Mouse (Mus musculus) macrophage (primary cell): ENCODE measurements at regions not wholly inside any gene's neighbourhood (a gene's known extent, or its start where the extent isn't known, plus 50 kb on each side); places are given as distances from the start of the nearest gene placed in this dataset.

ENCODE experiments used
- H3K27ac ChIP-seq: fragments of 350-480 bp; formaldehyde crosslinking; 2 replicates; pipeline ENCODE4 v1.9.0; 2021
- H3K36me3 ChIP-seq: fragments of 350-480 bp; formaldehyde crosslinking; 2 replicates; pipeline ENCODE4 v1.9.0; 2021; ENCODE audit errors: inconsistent target
- H3K4me3 ChIP-seq: fragments of 350-480 bp; formaldehyde crosslinking; 2 replicates; pipeline ENCODE4 v1.9.0; 2021; ENCODE audit errors: inconsistent target
- H3K79me2 ChIP-seq: fragments of 350-480 bp; formaldehyde crosslinking; 2 replicates; pipeline ENCODE4 v1.9.0; 2021; ENCODE audit errors: inconsistent target
- WGBS: methylation state at CpG from one replicate; pipeline ENCODE4 v1.1.7; 2026; ENCODE audit warnings: inconsistent platforms; ENCODE audit not compliant: missing documents; 5-methylcytosine and 5-hydroxymethylcytosine counted together

DNA sequence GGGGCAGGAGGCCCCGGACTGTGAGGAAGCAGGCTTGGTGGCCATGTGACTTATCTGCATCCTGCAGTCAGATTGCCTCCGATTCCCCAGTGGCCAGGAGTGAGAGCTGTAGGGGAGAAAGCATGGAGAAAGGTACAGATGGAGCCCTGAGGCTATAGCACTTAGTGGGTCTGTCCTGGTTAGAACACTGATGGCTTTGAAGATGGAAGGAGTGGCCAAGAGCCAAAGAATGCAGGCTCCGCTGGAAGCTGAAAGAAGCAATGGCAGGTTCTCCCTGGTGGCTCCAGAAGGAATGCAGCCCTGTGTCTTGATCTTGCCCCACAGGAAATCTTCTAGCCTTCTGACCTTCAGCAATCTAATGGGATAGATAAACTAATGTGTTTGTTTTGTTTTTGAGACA, 926.3 kb downstream of the 4930447A16Rik start:
- 73% methylated on average over 3 of the region's 3 CpGs for WGBS
- no peaks in the 10 kb centered on the region for H3K79me2 ChIP-seq
- H3K4me3 ChIP-seq: no peak overlapping the region
- no peaks in the 10 kb centered on the region for H3K36me3 ChIP-seq
- H3K27ac ChIP-seq: no peak overlapping the region

DNA sequence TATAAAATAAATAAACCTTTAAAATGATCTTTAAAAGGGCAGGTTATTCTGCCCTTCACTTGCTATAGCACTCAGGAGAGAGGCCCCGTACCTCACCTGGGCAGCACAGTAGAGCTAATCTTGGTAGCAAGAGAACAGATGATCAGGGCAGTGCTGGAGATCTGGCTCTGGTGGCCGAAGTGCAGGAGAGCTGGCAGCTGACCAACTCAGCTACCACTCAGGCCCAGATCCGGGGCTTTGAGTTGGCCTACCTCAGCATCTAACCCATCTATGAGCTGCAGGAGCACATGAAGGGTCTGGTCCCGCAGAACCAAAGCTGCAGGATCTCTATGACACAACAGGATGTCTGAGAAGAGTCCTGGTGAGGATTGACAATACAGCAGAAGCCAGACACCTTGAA, 928.0 kb downstream of the 4930447A16Rik start:
- Histone ChIP-seq H3K27ac (no peak overlapping the region), H3K36me3 (no peaks in the 10 kb centered on the region), H3K79me2 (no peaks in the 10 kb centered on the region), H3K4me3 (no peak overlapping the region)
- 92% methylated on average over 4 of the region's 4 CpGs for WGBS

DNA sequence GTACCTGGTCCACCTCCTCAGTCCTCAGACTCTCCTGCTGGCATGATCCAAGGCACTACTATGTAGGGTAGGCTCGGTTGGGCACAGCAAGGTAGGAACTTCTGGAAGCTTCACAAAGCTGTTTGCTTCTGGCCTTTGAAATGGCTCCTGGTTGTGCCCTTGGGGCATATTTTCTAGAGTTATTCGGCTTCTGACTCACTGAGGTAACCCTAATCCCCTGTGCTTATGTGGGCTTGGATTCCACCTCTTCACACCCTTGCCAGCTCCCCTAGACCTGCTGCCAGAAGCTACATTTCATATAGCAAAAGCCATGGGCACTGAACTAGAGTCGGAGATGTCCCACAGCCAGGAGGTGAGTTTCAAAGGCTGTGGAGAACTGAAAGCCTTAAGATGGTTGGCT, 933.7 kb downstream of the 4930447A16Rik start:
- Histone ChIP-seq H3K79me2 (no peaks in the 10 kb centered on the region), H3K27ac (no peak overlapping the region)
- WGBS: 96% methylated on average over 3 of the region's 3 CpGs

DNA sequence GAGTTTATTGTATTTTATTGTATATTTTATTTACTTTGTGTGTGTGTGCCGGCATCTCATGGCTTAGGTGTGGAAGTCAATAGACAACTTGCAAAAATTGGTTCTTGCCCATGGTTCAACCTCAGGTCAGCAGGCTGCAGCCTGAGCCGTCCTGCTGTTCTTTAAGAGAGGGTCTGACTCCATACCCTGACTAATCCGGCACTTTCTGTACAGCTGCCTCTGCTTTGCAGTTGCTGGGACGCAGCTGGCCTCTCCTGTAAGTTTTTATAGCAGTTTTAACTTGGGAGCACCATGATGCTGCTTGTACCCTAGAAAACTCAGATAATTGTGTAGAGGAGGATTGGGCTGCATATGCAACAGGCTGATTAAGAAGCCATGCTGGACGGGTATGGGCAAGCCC, 938.2 kb downstream of the 4930447A16Rik start:
- H3K36me3 ChIP-seq: no peaks in the 10 kb centered on the region
- no peak overlapping the region for H3K27ac ChIP-seq
- H3K79me2 ChIP-seq: no peaks in the 10 kb centered on the region
- WGBS: 94% methylated on average over 5 of the region's 5 CpGs
- H3K4me3 ChIP-seq: no peak overlapping the region

More for the DNA sequence above, 933.7 kb downstream of the 4930447A16Rik start:
- Histone ChIP-seq H3K4me3 (no peak overlapping the region), H3K36me3 (no peaks in the 10 kb centered on the region)

DNA sequence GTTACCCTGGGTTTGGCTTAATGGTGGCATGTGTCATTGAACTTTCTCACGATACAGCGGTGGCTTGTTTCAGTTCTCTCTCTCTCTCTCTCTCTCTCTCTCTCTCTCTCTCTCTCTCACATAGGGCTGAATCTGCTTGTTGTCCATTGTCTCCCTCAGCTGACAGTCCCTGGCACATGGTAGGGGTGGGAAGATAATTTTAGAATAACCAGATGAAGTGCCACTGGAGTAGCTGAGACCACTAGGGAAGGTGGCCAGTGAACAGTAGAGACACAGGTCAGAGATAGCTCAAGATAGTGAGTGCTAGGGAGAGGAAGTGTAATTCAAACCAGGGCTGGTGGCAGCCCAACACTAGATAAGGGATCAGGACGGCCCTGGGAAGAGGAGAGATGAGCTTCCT, 938.7 kb downstream of the 4930447A16Rik start:
- WGBS: 83% methylated on average over 2 of the region's 3 CpGs

DNA sequence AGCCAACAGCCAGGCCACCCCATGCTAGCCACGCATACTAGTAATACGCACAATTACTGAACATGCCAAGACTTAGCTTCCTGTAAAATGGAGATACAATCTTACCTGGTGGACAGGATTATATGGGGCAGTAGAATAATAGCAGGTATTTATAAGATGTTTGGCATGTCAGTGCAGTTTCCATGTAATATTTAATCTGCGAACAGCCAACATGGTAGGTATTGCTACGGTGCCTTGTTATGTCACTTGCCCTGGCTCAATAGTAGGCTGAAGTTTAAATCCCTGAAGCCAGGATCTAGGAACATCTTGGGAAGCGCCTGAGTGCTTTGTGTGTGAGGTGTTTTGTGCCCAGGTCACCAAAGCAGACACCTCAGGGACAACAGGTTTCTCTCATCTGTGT, 942.3 kb downstream of the 4930447A16Rik start:
- Histone ChIP-seq H3K4me3 (no peak overlapping the region), H3K79me2 (no peaks in the 10 kb centered on the region), H3K27ac (no peak overlapping the region), H3K36me3 (no peaks in the 10 kb centered on the region)
- WGBS: 98% methylated on average over 5 of the region's 5 CpGs

More for the DNA sequence above, 938.7 kb downstream of the 4930447A16Rik start:
- H3K4me3 ChIP-seq: no peak overlapping the region
- no peaks in the 10 kb centered on the region for H3K36me3 ChIP-seq
- no peaks in the 10 kb centered on the region for H3K79me2 ChIP-seq
- no peak overlapping the region for H3K27ac ChIP-seq

DNA sequence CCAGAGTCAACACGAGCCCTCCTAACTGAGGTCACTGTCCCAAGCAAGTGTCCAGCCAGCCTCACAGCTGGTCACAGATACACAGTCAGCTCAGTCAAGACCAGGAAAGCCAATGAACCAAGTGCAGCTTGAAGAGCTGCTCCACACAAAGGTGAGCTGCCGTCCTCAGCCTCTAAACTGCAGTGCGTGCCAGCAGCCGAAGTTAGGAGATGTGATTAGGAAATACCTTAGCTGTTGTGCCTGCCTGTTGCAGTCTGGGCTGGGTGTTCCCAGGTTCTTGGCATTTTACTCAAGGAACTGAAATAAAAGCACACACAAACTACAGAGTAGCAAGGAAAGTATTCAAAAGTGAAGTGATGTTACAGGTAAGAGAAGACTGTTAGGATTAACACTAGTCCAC, 942.9 kb downstream of the 4930447A16Rik start:
- H3K4me3 ChIP-seq: no peak overlapping the region
- H3K36me3 ChIP-seq: no peaks in the 10 kb centered on the region
- H3K79me2 ChIP-seq: no peaks in the 10 kb centered on the region
- no peak overlapping the region for H3K27ac ChIP-seq
- 89% methylated on average over 4 of the region's 4 CpGs for WGBS

DNA sequence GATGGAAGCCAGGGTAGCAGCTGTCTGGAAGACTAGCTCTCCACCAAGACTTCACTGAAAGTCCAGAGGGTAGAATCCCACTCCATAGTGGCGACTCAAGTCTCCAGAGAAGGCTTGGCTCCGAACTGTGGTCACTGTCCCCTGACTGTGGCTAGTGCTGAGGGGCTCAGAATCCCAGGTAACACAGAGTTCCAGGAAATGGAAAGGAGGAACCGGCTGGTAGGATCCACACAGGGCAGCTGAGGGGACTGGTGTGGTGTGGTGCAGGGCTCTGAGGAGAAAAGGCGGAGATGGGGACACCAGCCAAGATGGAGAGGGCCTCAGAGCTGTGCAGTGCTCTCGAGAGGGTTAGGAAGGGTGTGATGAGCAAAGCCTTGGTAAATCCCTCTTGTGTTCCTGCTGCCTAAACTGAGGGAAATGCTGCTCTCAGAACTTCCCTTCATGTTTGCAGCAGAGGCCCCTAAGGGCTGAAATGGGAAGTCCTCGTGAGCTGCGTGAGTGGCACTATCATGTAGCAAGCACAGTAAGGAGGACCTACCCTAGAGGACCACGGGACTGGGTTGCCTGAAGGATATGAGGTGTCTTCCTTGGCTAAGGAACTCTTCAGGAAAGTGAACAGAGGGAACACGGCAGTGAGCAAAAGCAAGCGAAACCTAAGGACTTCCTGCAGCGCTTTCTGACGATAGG, 946.2 kb downstream of the 4930447A16Rik start:
- Histone ChIP-seq H3K27ac (peak overlapping the region; percentile 62), H3K36me3 (no peaks in the 10 kb centered on the region), H3K4me3 (no peak overlapping the region), H3K79me2 (no peaks in the 10 kb centered on the region)
- WGBS: 44% methylated on average over 12 of the region's 12 CpGs

DNA sequence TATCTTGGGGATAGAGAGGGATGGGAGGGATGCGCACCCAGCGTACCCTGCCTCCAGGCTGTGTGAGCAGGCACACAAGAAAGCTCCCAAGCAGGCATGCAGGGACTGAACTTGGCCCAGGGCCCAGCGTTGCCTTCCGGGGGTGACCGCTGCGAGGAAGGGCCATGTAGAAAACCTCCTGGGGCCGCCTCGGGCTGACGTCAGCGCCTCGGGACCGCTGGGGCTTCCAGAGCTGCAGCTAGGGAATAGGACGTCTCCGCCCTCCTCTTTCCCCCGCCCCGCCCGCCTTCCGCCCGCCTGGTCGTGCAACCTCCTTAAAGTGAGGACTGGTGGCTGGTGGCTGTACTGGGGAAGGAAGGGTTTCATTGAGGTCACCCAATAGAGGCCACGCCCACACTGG, 948.4 kb downstream of the 4930447A16Rik start:
- H3K79me2 ChIP-seq: no peaks in the 10 kb centered on the region
- H3K27ac ChIP-seq: peak overlapping the region; percentile 59
- WGBS: under 1% methylated on average over 18 of the region's 21 CpGs
- no peaks in the 10 kb centered on the region for H3K36me3 ChIP-seq
- H3K4me3 ChIP-seq: no peak overlapping the region

DNA sequence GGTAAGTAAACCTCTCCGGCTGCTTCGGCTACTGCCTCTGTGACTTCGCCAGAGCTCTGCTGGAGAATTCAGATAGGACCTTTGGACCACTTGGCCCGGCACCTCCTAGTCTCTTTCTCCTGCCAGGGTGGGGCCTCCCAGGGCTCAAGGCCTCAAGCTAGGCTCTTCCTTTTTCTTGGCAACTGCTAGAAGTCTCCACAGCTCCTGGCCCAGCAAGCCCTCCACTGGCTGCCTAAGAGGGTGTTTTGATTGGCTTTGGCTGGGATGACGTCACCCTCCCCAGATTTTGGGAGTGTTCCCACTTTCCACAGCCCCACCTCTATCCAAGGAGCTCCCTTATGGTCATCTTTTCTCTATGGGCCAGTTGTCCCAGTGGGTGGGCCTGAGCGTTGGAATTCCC, 949.4 kb downstream of the 4930447A16Rik start:
- 0 out of 2 replicates have a peak overlapping the region, but pooled peaks have one; percentile 24 for H3K27ac ChIP-seq
- H3K36me3 ChIP-seq: no peaks in the 10 kb centered on the region
- no peak overlapping the region for H3K4me3 ChIP-seq
- WGBS: 98% methylated on average over 6 of the region's 6 CpGs
- H3K79me2 ChIP-seq: no peaks in the 10 kb centered on the region

DNA sequence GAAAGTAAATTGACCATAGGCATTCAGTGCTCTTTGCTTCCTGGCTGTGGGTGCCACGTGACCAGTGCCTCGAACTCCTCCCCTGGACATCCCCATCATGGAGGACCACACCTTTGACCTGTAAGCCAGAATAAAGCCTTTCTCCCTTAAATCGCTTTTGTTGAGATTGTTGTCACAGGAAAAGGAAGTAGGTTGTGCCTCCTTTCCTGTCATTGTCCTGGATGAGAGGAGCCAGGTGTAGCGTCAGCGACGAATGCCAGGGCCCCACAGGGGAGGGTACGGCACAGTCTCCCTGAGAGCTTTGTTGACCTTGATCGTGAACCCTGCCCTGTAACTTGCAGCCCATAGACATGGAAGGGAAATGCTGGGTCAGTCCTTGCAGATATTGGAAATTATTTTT, 952.8 kb downstream of the 4930447A16Rik start:
- Histone ChIP-seq H3K79me2 (no peaks in the 10 kb centered on the region), H3K36me3 (no peaks in the 10 kb centered on the region), H3K4me3 (no peak overlapping the region), H3K27ac (no peak overlapping the region)
- 83% methylated on average over 8 of the region's 8 CpGs for WGBS

DNA sequence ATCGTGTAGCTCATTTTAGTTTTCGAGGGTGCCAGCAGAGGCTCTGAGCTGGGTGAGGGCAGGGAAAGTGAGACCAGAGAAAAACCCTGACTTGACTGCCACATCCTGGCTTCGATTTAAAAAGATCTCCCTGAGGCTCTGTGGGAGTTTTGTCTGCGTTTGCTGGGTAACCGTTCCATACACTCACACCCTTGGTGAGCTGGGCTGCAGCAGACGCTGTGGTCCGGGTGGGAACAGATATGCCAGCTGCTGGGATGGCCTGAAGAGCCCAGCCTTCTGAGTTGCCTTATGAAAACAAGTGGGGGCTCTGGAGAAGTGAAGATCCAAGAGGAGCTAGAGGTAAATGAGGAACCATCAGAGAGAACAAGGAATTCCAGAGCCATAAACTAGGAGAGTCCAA, 962.3 kb downstream of the 4930447A16Rik start:
- WGBS: 63% methylated on average over 7 of the region's 7 CpGs
- no peaks in the 10 kb centered on the region for H3K79me2 ChIP-seq
- no peak overlapping the region for H3K4me3 ChIP-seq
- no peak overlapping the region for H3K27ac ChIP-seq
- H3K36me3 ChIP-seq: no peaks in the 10 kb centered on the region

DNA sequence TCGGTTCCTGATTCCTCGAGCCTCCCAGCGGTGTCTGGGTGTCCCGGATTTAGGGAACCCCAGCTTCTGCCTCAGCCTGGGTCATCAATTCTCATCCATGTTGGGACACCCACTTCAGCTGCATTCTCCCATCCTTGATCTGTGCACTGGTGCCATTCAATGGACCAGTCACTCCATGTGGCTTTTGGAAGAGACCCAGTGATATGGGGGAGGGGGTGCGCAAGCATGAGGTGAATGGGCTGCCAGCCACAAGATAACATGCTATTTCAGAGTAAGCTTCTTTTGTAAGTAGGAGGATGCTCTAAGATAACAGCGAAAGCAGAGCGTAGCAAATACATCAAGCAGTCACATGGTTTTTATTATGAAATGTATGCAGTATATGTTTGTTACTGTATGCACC, 963.1 kb downstream of the 4930447A16Rik start:
- no peak overlapping the region for H3K4me3 ChIP-seq
- no peaks in the 10 kb centered on the region for H3K36me3 ChIP-seq
- WGBS: 93% methylated on average over 7 of the region's 7 CpGs
- no peaks in the 10 kb centered on the region for H3K79me2 ChIP-seq
- no peak overlapping the region for H3K27ac ChIP-seq

DNA sequence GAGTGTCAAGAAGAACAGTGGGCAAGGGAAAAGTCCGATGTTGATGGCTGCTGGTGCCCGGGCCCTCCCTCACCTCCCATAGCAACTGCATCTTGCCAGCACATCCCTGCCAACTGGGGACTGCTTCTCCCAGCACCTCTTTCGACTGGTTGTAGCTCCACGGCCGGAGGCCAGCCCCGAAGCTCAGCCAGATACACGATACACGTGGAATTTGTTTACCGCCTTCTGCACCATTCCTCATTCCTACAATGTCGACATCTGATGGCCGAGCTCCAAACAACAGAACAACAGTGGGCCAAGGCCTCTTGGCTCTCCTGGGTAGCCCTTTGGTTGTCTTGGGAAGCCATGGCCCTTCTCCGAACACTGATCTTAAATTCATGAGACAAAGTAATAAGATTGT, 965.1 kb downstream of the 4930447A16Rik start:
- WGBS: 97% methylated on average over 12 of the region's 12 CpGs
- Histone ChIP-seq H3K4me3 (no peak overlapping the region), H3K27ac (no peak overlapping the region), H3K79me2 (no peaks in the 10 kb centered on the region), H3K36me3 (no peaks in the 10 kb centered on the region)

DNA sequence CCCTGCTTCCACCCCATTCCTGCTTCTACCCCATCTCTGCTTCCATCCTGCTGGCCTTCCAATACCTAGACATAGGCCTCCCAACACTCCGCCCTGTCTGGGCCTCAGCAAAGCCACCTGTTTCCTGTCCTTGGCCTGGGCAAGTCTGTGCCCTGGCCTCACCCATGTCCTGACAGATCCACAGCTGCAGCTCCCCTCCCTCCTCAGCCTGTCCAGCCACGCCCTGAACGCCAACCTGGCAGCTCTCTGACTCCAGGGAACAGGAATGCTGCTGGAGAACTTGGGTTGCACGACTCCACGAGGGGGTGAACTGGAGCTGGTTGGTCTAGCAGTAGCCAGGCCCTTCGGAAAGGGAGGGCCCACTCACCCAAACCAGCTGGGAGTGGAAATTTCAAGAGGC, 966.1 kb downstream of the 4930447A16Rik start:
- 82% methylated on average over 5 of the region's 6 CpGs for WGBS
- H3K4me3 ChIP-seq: no peak overlapping the region
- no peaks in the 10 kb centered on the region for H3K79me2 ChIP-seq
- no peak overlapping the region for H3K27ac ChIP-seq
- no peaks in the 10 kb centered on the region for H3K36me3 ChIP-seq

DNA sequence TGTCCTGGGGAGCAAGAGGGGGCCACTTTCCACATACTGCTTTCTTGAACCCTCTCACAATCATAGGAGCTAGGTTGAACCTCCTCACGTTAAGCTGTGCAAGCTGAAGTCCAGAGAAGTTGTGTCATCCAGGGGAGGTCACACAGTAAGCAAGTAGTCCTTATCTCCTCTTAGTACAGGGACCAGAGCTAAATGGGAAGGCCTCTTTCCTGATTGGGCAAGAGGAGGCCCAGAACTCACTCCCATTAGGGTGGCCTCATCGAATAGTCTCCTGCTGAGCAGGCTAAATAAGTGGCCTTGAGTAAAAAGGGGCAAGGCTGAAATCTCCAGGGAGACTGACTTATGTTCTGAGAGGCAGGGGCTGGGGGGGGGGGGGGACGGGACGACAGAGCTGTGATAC, 966.5 kb downstream of the 4930447A16Rik start:
- Histone ChIP-seq H3K4me3 (no peak overlapping the region), H3K36me3 (no peaks in the 10 kb centered on the region), H3K79me2 (no peaks in the 10 kb centered on the region), H3K27ac (no peak overlapping the region)
- 40% methylated on average over 2 of the region's 4 CpGs for WGBS
